Comparison of ENCODE assay signal across 16 mouse cellular contexts in the genomic region with DNA sequence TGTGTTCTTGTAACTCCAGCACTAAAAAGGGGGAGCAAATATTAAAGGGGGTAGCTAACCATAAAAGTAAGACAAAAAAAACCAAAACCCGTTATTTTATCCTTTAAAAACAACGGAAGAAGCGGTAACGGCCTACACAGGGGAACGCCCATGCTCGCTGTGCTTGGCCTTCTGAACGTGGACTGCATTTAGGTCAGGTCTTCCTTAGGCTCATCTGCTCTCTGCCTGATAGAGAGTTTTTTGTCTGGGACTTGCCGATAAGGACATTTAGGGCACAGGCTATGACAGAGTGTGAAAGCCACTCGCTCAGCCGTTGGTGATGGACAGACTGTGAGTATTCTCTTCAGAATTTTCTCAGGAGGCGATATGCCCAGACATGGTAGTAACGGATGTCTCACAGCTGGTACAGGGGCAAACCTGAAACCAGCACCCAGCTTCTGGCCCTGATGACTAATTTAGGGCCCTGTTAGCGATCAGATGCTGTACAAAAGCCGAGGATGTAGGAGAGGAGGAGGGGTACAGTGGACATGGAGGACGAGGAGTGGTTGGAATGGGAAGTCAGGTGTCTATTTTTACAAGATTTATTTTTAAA. TPM values are rescaled to one million over a fixed set of nuclear protein-coding genes. Genes with fewer than 3 reads are reported as not detected.
DNase-seq lines count a peak whose midpoint lies in the region; ATAC-seq and TF ChIP-seq lines count a peak whose summit lies in the region.
"Had no signal": no experiment of that assay in that cellular context is flagged by ENCODE, and none has a peak within 500 bp of the region (broad histone marks: within the 10 kb centered on the region; RNA-seq: fewer than 3 reads in every experiment).

No protein-coding gene starts in this region.

- H3K9ac ChIP-seq in heart, adult 2 months (ENCODE audit: low read depth, low read length) = no peak overlapping the region
- peak overlapping the region; percentile 77 for H3K9ac ChIP-seq in liver, embryonic 12.5 days
- H3K9ac ChIP-seq: midbrain, embryonic 12.5 days; neural tube, embryonic 15.5 days had no signal

- TF ChIP-seq CTCF in heart, adult 2 months (IDR thresholded peaks at IDR 0.05) = no peak

- no peak overlapping the region for H3K4me3 ChIP-seq in heart, adult 2 months
- H3K4me3 ChIP-seq in liver, embryonic 12.5 days = peak overlapping the region; percentile 63
- H3K4me3 ChIP-seq: midbrain, embryonic 12.5 days; neural tube, embryonic 15.5 days had no signal

- intact Hi-C loops in heart, adult 2 months (cut with DNase I) = no loop called here

- peak overlapping the region; percentile 53 for H3K27ac ChIP-seq in heart, adult 2 months
- H3K27ac ChIP-seq in liver, embryonic 12.5 days = peak overlapping the region; percentile 96
- H3K27ac ChIP-seq: midbrain, embryonic 12.5 days; neural tube, embryonic 15.5 days had no signal

- no peaks in the 10 kb centered on the region for H3K79me2 ChIP-seq in heart, adult 2 months (replicated peaks; ENCODE audit: control insufficient read depth, insufficient read depth, low read length)

- H3K36me3 ChIP-seq in heart, adult 2 months (ENCODE audit: control insufficient read depth, insufficient read depth, low read length) = peaks cover 7% of the 10 kb centered on the region
- H3K36me3 ChIP-seq in liver, embryonic 12.5 days = peaks cover 4% of the 10 kb centered on the region; the same call in 1 of the 2 replicates
- H3K36me3 ChIP-seq: midbrain, embryonic 12.5 days; neural tube, embryonic 15.5 days had no signal

- TF ChIP-seq EP300 in heart, adult 2 months (IDR thresholded peaks at IDR 0.05; ENCODE audit: insufficient read depth, low read depth, low read length) = no peak

- no peaks in the 10 kb centered on the region for H3K9me3 ChIP-seq in liver, embryonic 12.5 days (replicated peaks)
- H3K9me3 ChIP-seq: midbrain, embryonic 12.5 days; neural tube, embryonic 15.5 days had no signal

- peak overlapping the region; percentile 70 for H3K4me2 ChIP-seq in liver, embryonic 12.5 days
- H3K4me2 ChIP-seq: midbrain, embryonic 12.5 days; neural tube, embryonic 15.5 days had no signal

- H3K4me1 ChIP-seq in heart, adult 2 months (ENCODE audit: control insufficient read depth, insufficient read depth, low read length) = peaks cover 17% of the 10 kb centered on the region
- peaks cover 83% of the 10 kb centered on the region for H3K4me1 ChIP-seq in liver, embryonic 12.5 days

- DNase-seq in heart, adult 2 months = no peak
- no peak for DNase-seq in heart, postnatal 4 days
- peak; percentile 60 for DNase-seq in spleen, adult 12 weeks (ENCODE audit: low spot score)
- no peak for DNase-seq in spleen, adult 18-20 months
- no peak for DNase-seq in urinary bladder, adult 18-20 months (ENCODE audit: low spot score in 2 of 2)
- no peak for DNase-seq in urinary bladder, postnatal 36 days (ENCODE audit: low spot score in 2 of 2)
- DNase-seq in cerebellum, postnatal 36 days = no peak
- DNase-seq: cerebellum, postnatal 25 days; gastrocnemius, postnatal 36 days; kidney, adult 8-10 months; lung, adult 18-20 months; thymus, adult 2 months had no signal

- peak; percentile 94 for ATAC-seq in liver, embryonic 12.5 days

- no peak for TF ChIP-seq POLR2A in heart, adult 2 months (IDR thresholded peaks at IDR 0.05; ENCODE audit: insufficient read depth, low read depth, low read length)

- WGBS in heart, adult 2 months = 65% methylated on average over 15 of the region's 15 CpGs
- WGBS in liver, embryonic 12.5 days (ENCODE audit: insufficient replicate concordance) = 24% methylated on average over 15 of the region's 15 CpGs

- no peaks in the 10 kb centered on the region for H3K27me3 ChIP-seq in heart, adult 2 months (ENCODE audit: control insufficient read depth, insufficient read depth, low read length)
- no peaks in the 10 kb centered on the region for H3K27me3 ChIP-seq in liver, embryonic 12.5 days (replicated peaks)
- H3K27me3 ChIP-seq: midbrain, embryonic 12.5 days; neural tube, embryonic 15.5 days had no signal

RNA-seq across cellular contexts. Expression of a gene that starts 9.8 kb away (rescaled TPM):
- total RNA-seq in heart, adult 2 months (2021) = 100 to 1,000 TPM; 462 to 476 TPM
- 695 and 745 TPM in 2 replicates for polyA plus RNA-seq in heart, adult 2 months (2012; rRNA removed)
- total RNA-seq in heart, postnatal 4 days (2021) = 100 to 1,000 TPM; 764 to 831 TPM
- 20.3 and 24.8 TPM in 2 replicates for polyA plus RNA-seq in liver, embryonic 12.5 days (2016; fragmentation: Nextera tagmentation; extraction: Ambion mirVana)

RNA-seq across cellular contexts. Expression of a gene that starts 25.0 kb away (rescaled TPM):
- total RNA-seq in heart, adult 2 months (2021) = not detected
- polyA plus RNA-seq in heart, adult 2 months (2012; rRNA removed) = not detected in 2 replicates
- total RNA-seq in heart, postnatal 4 days (2021) = 1 to 10 TPM; 1.1 to 1.6 TPM
- not detected in 2 replicates for polyA plus RNA-seq in liver, embryonic 12.5 days (2016; fragmentation: Nextera tagmentation; extraction: Ambion mirVana)
- total RNA-seq: gastrocnemius, postnatal 36 days; layer of hippocampus, postnatal 14 days had no signal
- polyA plus RNA-seq: midbrain, embryonic 12.5 days; neural tube, embryonic 15.5 days; thymus, adult 2 months had no signal

RNA-seq across cellular contexts. Expression of a gene that starts 25.0 kb away (rescaled TPM):
- total RNA-seq in heart, adult 2 months (2021) = 100 to 1,000 TPM; 295 to 358 TPM
- 190 and 221 TPM in 2 replicates for polyA plus RNA-seq in heart, adult 2 months (2012; rRNA removed)
- total RNA-seq in heart, postnatal 4 days (2021) = 100 to 1,000 TPM; 203 to 222 TPM
- 404 and 417 TPM in 2 replicates for polyA plus RNA-seq in liver, embryonic 12.5 days (2016; fragmentation: Nextera tagmentation; extraction: Ambion mirVana)

RNA-seq across cellular contexts. Expression of a gene that starts 29.9 kb away (rescaled TPM):
- total RNA-seq in heart, adult 2 months (2021) = not detected
- polyA plus RNA-seq in heart, adult 2 months (2012; rRNA removed) = 0.20 TPM in 1 of 2 replicates, not detected in the other
- total RNA-seq in heart, postnatal 4 days (2021) = under 1 TPM in 1 of 2 experiments, not detected in 1; 0.09 TPM
- 0.05 TPM in 1 of 2 replicates, not detected in the other for polyA plus RNA-seq in liver, embryonic 12.5 days (2016; fragmentation: Nextera tagmentation; extraction: Ambion mirVana)
- total RNA-seq: gastrocnemius, postnatal 36 days had no signal
